Mouse (Mus musculus): ENCODE measurements around the gene Slc16a12.

DNA sequence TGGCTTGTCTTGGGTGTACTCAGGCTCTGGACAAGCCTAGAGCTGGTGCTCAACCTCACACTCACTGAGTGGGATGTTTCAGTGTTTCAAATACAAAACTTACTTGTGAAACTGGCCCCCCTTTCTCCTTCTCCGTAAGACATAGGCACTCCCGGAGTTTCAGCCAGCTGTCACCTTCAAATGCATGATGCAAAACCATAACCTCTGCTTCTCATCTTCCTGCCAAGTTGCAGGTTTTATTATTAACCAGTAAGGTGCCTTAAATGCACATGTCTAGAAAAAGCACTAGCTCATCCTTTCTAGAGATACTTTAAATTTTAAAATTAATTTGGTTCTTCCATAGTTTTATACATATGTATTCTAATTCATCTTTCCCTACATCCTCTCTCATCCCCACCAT, 39.5 kb downstream of the Slc16a12 start:
- TF ChIP-seq CTCF (IDR thresholded peaks at IDR 0.05; ENCODE audit: extremely low read depth, insufficient read depth, low read length): no peak
- TF ChIP-seq POLR2A (IDR thresholded peaks at IDR 0.05; ENCODE audit: extremely low read depth, insufficient read depth, low read length): no peak

Data from cortical plate, adult 2 months (tissue).